Mouse (Mus musculus) hindbrain, embryonic 12.5 days (tissue): Measurements from ENCODE around the gene Bdkrb1. TPM values are rescaled to one million over a fixed set of nuclear protein-coding genes. Genes with fewer than 3 reads are reported as not detected.

Source experiments
- ATAC-seq: fragments of 200-750 bp; cut with Nextera tagmentation; 2 replicates; pipeline ENCODE4 v1.8.0; 2017; ENCODE audit warnings: moderate TSS enrichment; ENCODE audit not compliant: low FRiP score
- H3K27ac ChIP-seq: fragments of 300-500 bp; sonication (generic); 2 replicates; pipeline ENCODE4 v1.5.1; 2016; ENCODE audit warnings: mild to moderate bottlenecking
- H3K27me3 ChIP-seq: fragments of 300-500 bp; sonication (generic); 2 replicates; pipeline ENCODE4 v1.6.1; 2016; ENCODE audit warnings: mild to moderate bottlenecking
- H3K36me3 ChIP-seq: fragments of 300-500 bp; sonication (generic); 2 replicates; pipeline ENCODE4 v1.6.1; 2016; ENCODE audit warnings: mild to moderate bottlenecking
- H3K4me1 ChIP-seq: fragments of 300-500 bp; sonication (generic); 2 replicates; pipeline ENCODE4 v1.6.1; 2016
- H3K4me2 ChIP-seq: fragments of 300-500 bp; sonication (generic); replicated peaks from 2 replicates; pipeline ENCODE4 v1.6.1; 2016; ENCODE audit warnings: mild to moderate bottlenecking
- H3K4me3 ChIP-seq: fragments of 300-500 bp; sonication (generic); 2 replicates; pipeline ENCODE4 v1.5.1; 2016; ENCODE audit warnings: mild to moderate bottlenecking
- H3K9ac ChIP-seq: fragments of 300-500 bp; sonication (generic); 2 replicates; pipeline ENCODE4 v1.6.1; 2016; ENCODE audit warnings: mild to moderate bottlenecking, moderate library complexity
- H3K9me3 ChIP-seq: fragments of 300-500 bp; sonication (generic); replicated peaks from 2 replicates; pipeline ENCODE4 v1.6.1; 2016; ENCODE audit warnings: mild to moderate bottlenecking
- WGBS: fragments of 180-500 bp; shearing (Covaris S2); methylation state at CpG from one replicate; pipeline ENCODE4 v1.1.7; 2016; 5-methylcytosine and 5-hydroxymethylcytosine counted together
- polyA plus RNA-seq: library from polyadenylated mRNA; unstranded; fragments of >200 nt; fragmentation: Nextera tagmentation; extraction: Ambion mirVana; gene quantifications from 2 replicates; pipeline ENCODE4 v1.2.1, GENCODE M21; 2016

Bdkrb1 gene
- polyA plus RNA-seq, 1 experiment from 2014 or later: not detected

- H3K4me2 ChIP-seq: no peak overlapping the region
- peaks cover 6% of the 10 kb centered on the region for H3K4me1 ChIP-seq
- 0 out of 2 replicates have a peak, but pooled peaks cover 3% of the 10 kb centered on the region for H3K27me3 ChIP-seq
- 93% methylated on average over 11 of the region's 11 CpGs for whole genome bisulfite sequencing
- no peak overlapping the region for H3K9ac ChIP-seq
- H3K4me3 ChIP-seq: no peak overlapping the region
- no peak for ATAC-seq
- H3K36me3 ChIP-seq: no peaks in the 10 kb centered on the region
- H3K27ac ChIP-seq: no peak overlapping the region
- H3K9me3 ChIP-seq: no peaks in the 10 kb centered on the region
These were observed 1.0 kb downstream of the Bdkrb1 start for GRCm38 (mm10) chr12:105603904-105604303.

- 0 out of 2 replicates have a peak, but pooled peaks cover 3% of the 10 kb centered on the region for H3K27me3 ChIP-seq
- no peaks in the 10 kb centered on the region for H3K36me3 ChIP-seq
- WGBS: 16% methylated on average over 8 of the region's 8 CpGs
- no peak overlapping the region for H3K4me2 ChIP-seq
- no peak for ATAC-seq
- no peak overlapping the region for H3K27ac ChIP-seq
- no peaks in the 10 kb centered on the region; the same call in 1 of the 2 replicates for H3K4me1 ChIP-seq
- H3K4me3 ChIP-seq: no peak overlapping the region
- H3K9ac ChIP-seq: no peak overlapping the region
- no peaks in the 10 kb centered on the region for H3K9me3 ChIP-seq
These were observed 2.3 kb downstream of the Bdkrb1 start for GRCm38 (mm10) chr12:105605212-105605611.

GRCm38 (mm10) chr12:105606881-105607280 lies 4.0 kb downstream of the Bdkrb1 start:
- 0 out of 2 replicates have a peak, but pooled peaks cover under 1% of the 10 kb centered on the region for H3K4me1 ChIP-seq
- H3K9me3 ChIP-seq: no peaks in the 10 kb centered on the region
- H3K36me3 ChIP-seq: no peaks in the 10 kb centered on the region
- H3K4me2 ChIP-seq: no peak overlapping the region
- no peak for ATAC-seq
- no peak overlapping the region for H3K27ac ChIP-seq
- H3K4me3 ChIP-seq: no peak overlapping the region
- 0 out of 2 replicates have a peak, but pooled peaks cover 3% of the 10 kb centered on the region for H3K27me3 ChIP-seq
- WGBS: 86% methylated on average over 4 of the region's 4 CpGs
- no peak overlapping the region for H3K9ac ChIP-seq

- Histone ChIP-seq H3K4me3 (no peak overlapping the region), H3K36me3 (peaks cover 11% of the 10 kb centered on the region), H3K27me3 (no peaks in the 10 kb centered on the region), H3K4me1 (0 out of 2 replicates have a peak, but pooled peaks cover 2% of the 10 kb centered on the region), H3K9me3 (no peaks in the 10 kb centered on the region), H3K9ac (no peak overlapping the region), H3K27ac (no peak overlapping the region), H3K4me2 (no peak overlapping the region)
- 93% methylated on average over 2 of the region's 2 CpGs for WGBS
- no peak for ATAC-seq
These were observed 8.2 kb downstream of the Bdkrb1 start for GRCm38 (mm10) chr12:105611045-105611444.

- 0 out of 2 replicates have a peak, but pooled peaks have one; percentile 13 for ATAC-seq
These were observed 8.9 kb downstream of the Bdkrb1 start for GRCm38 (mm10) chr12:105611748-105612147.

GRCm38 (mm10) chr12:105613559-105613958 lies 10.7 kb downstream of the Bdkrb1 start:
- Histone ChIP-seq H3K4me2 (no peak overlapping the region), H3K9me3 (no peaks in the 10 kb centered on the region), H3K27me3 (no peaks in the 10 kb centered on the region), H3K4me3 (no peak overlapping the region), H3K36me3 (peaks cover 36% of the 10 kb centered on the region), H3K9ac (no peak overlapping the region), H3K4me1 (0 out of 2 replicates have a peak, but pooled peaks cover 2% of the 10 kb centered on the region), H3K27ac (no peak overlapping the region)
- no peak for ATAC-seq
- 92% methylated on average over 10 of the region's 10 CpGs for whole genome bisulfite sequencing

More at GRCm38 (mm10) chr12:105611748-105612147, 8.9 kb downstream of the Bdkrb1 start:
- 20% methylated on average over 7 of the region's 7 CpGs for WGBS
- H3K4me1 ChIP-seq: 0 out of 2 replicates have a peak, but pooled peaks cover 2% of the 10 kb centered on the region
- no peak overlapping the region for H3K27ac ChIP-seq
- H3K9me3 ChIP-seq: no peaks in the 10 kb centered on the region
- no peak overlapping the region for H3K4me2 ChIP-seq
- H3K4me3 ChIP-seq: no peak overlapping the region
- H3K9ac ChIP-seq: no peak overlapping the region
- no peaks in the 10 kb centered on the region for H3K27me3 ChIP-seq
- H3K36me3 ChIP-seq: peaks cover 18% of the 10 kb centered on the region

GRCm38 (mm10) chr12:105622048-105622447 lies 19.2 kb downstream of the Bdkrb1 start:
- H3K4me1 ChIP-seq: no peaks in the 10 kb centered on the region
- H3K27me3 ChIP-seq: no peaks in the 10 kb centered on the region
- no peak overlapping the region for H3K4me3 ChIP-seq
- H3K9me3 ChIP-seq: no peaks in the 10 kb centered on the region
- H3K9ac ChIP-seq: no peak overlapping the region
- no peak overlapping the region for H3K4me2 ChIP-seq
- 96% methylated on average over 7 of the region's 7 CpGs for WGBS
- ATAC-seq: no peak
- peaks cover 79% of the 10 kb centered on the region for H3K36me3 ChIP-seq
- no peak overlapping the region for H3K27ac ChIP-seq

- no peak overlapping the region for H3K4me2 ChIP-seq
- H3K9me3 ChIP-seq: no peaks in the 10 kb centered on the region
- WGBS: 67% methylated on average over 12 of the region's 12 CpGs
- H3K27me3 ChIP-seq: no peaks in the 10 kb centered on the region
- no peak overlapping the region for H3K9ac ChIP-seq
- no peak overlapping the region for H3K4me3 ChIP-seq
- H3K36me3 ChIP-seq: peaks cover 75% of the 10 kb centered on the region
- no peaks in the 10 kb centered on the region for H3K4me1 ChIP-seq
- no peak for ATAC-seq
- no peak overlapping the region for H3K27ac ChIP-seq
These were observed 20.2 kb downstream of the Bdkrb1 start for GRCm38 (mm10) chr12:105622981-105623539.

- Histone ChIP-seq H3K4me3 (no peak overlapping the region), H3K27me3 (no peaks in the 10 kb centered on the region), H3K4me1 (no peaks in the 10 kb centered on the region), H3K9ac (no peak overlapping the region), H3K9me3 (no peaks in the 10 kb centered on the region), H3K27ac (no peak overlapping the region), H3K4me2 (no peak overlapping the region), H3K36me3 (peaks cover 61% of the 10 kb centered on the region)
- 69% methylated on average over 7 of the region's 7 CpGs for WGBS
- no peak for ATAC-seq
These were observed 22.9 kb downstream of the Bdkrb1 start for GRCm38 (mm10) chr12:105625798-105626197.

- no peaks in the 10 kb centered on the region for H3K27me3 ChIP-seq
- ATAC-seq: no peak
- H3K4me1 ChIP-seq: no peaks in the 10 kb centered on the region
- WGBS: 93% methylated on average over 13 of the region's 13 CpGs
- H3K4me2 ChIP-seq: no peak overlapping the region
- H3K4me3 ChIP-seq: no peak overlapping the region
- no peaks in the 10 kb centered on the region for H3K9me3 ChIP-seq
- H3K36me3 ChIP-seq: peaks cover 64% of the 10 kb centered on the region
- H3K9ac ChIP-seq: no peak overlapping the region
- no peak overlapping the region for H3K27ac ChIP-seq
These were observed 31.6 kb downstream of the Bdkrb1 start for GRCm38 (mm10) chr12:105634374-105635067.

GRCm38 (mm10) chr12:105636551-105636950 lies 33.7 kb downstream of the Bdkrb1 start:
- peaks cover 84% of the 10 kb centered on the region for H3K36me3 ChIP-seq
- H3K27ac ChIP-seq: no peak overlapping the region
- no peak for ATAC-seq
- H3K9me3 ChIP-seq: no peaks in the 10 kb centered on the region
- no peaks in the 10 kb centered on the region for H3K27me3 ChIP-seq
- no peaks in the 10 kb centered on the region for H3K4me1 ChIP-seq
- no peak overlapping the region for H3K4me2 ChIP-seq
- WGBS: 94% methylated on average over 9 of the region's 9 CpGs
- no peak overlapping the region for H3K4me3 ChIP-seq
- H3K9ac ChIP-seq: no peak overlapping the region

- no peak for ATAC-seq
- H3K27ac ChIP-seq: no peak overlapping the region
- H3K9ac ChIP-seq: no peak overlapping the region
- WGBS: 83% methylated on average over 4 of the region's 4 CpGs
- no peaks in the 10 kb centered on the region for H3K4me1 ChIP-seq
- H3K36me3 ChIP-seq: peaks cover 93% of the 10 kb centered on the region
- H3K9me3 ChIP-seq: no peaks in the 10 kb centered on the region
- H3K4me2 ChIP-seq: no peak overlapping the region
- no peak overlapping the region for H3K4me3 ChIP-seq
- H3K27me3 ChIP-seq: no peaks in the 10 kb centered on the region
These were observed 34.7 kb downstream of the Bdkrb1 start for GRCm38 (mm10) chr12:105637554-105637953.
